Mouse (Mus musculus) urinary bladder, postnatal 25 days (tissue): Measurements from ENCODE around the gene Slc38a5.

ENCODE experiments used
- DNase-seq: peaks from one replicate; pipeline ENCODE4 v3.0.0; 2022; ENCODE audit warnings: low spot score

Slc38a5 gene

GRCm38 (mm10) chrX:8271083-8271820 lies at the start of gene Slc38a5:
Gene Slc38a5 (plus strand): TSS chrX:8271133.
- no peak for DNase-seq

GRCm38 (mm10) chrX:8222296-8222677 lies 48.6 kb upstream of the Slc38a5 start:
- no peak for DNase-seq

GRCm38 (mm10) chrX:8222678-8223421 lies 48.1 kb upstream of the Slc38a5 start:
- no peak for DNase-seq

GRCm38 (mm10) chrX:8223473-8223872 lies 47.5 kb upstream of the Slc38a5 start:
- no peak for DNase-seq

- DNase-seq = no peak
Observed at GRCm38 (mm10) chrX:8230272-8230671, 40.7 kb upstream of the Slc38a5 start.

- DNase-seq = no peak
Observed at GRCm38 (mm10) chrX:8233602-8234001, 37.3 kb upstream of the Slc38a5 start.

GRCm38 (mm10) chrX:8236704-8237103 lies 34.2 kb upstream of the Slc38a5 start:
- DNase-seq = no peak

GRCm38 (mm10) chrX:8238804-8239395 lies 32.0 kb upstream of the Slc38a5 start:
- no peak for DNase-seq

- DNase-seq = no peak
Observed at GRCm38 (mm10) chrX:8247680-8248079, 23.3 kb upstream of the Slc38a5 start.

GRCm38 (mm10) chrX:8248542-8249120 lies 22.3 kb upstream of the Slc38a5 start:
- DNase-seq = no peak

- DNase-seq = no peak
Observed at GRCm38 (mm10) chrX:8251789-8252333, 19.1 kb upstream of the Slc38a5 start.

GRCm38 (mm10) chrX:8252334-8253285 lies 18.3 kb upstream of the Slc38a5 start, which contains the start of gene Ftsj1:
Gene Ftsj1 (minus strand): TSS chrX:8252406.
- peak; percentile 56 for DNase-seq

GRCm38 (mm10) chrX:8253711-8254110 lies 17.2 kb upstream of the Slc38a5 start:
- DNase-seq = no peak

- DNase-seq = no peak
Observed at GRCm38 (mm10) chrX:8255807-8256206, 15.1 kb upstream of the Slc38a5 start.

- DNase-seq = no peak
Observed at GRCm38 (mm10) chrX:8259478-8259877, 11.5 kb upstream of the Slc38a5 start.

- no peak for DNase-seq
Observed at GRCm38 (mm10) chrX:8263156-8263804, 7.7 kb upstream of the Slc38a5 start.

- DNase-seq = no peak
Observed at GRCm38 (mm10) chrX:8264222-8264621, 6.7 kb upstream of the Slc38a5 start.

GRCm38 (mm10) chrX:8272000-8272399 lies 1.1 kb downstream of the Slc38a5 start:
- no peak for DNase-seq

- no peak for DNase-seq
Observed at GRCm38 (mm10) chrX:8274056-8274455, 3.1 kb downstream of the Slc38a5 start.

- DNase-seq = no peak
Observed at GRCm38 (mm10) chrX:8288621-8289020, 17.7 kb downstream of the Slc38a5 start.

- DNase-seq = no peak
Observed at GRCm38 (mm10) chrX:8309302-8309701, 38.4 kb downstream of the Slc38a5 start.
